Mouse (Mus musculus) neural tube, embryonic 12.5 days (tissue): ENCODE measurements around the gene Rtn2. TPM values are rescaled to one million over a fixed set of nuclear protein-coding genes. Genes with fewer than 3 reads are reported as not detected.

Experiments
- ATAC-seq: fragments of 200-750 bp; cut with Nextera tagmentation; 2 replicates; pipeline ENCODE4 v1.8.0; 2017; ENCODE audit warnings: low read depth, mild to moderate bottlenecking, moderate TSS enrichment, moderate library complexity; ENCODE audit not compliant: low FRiP score
- H3K27ac ChIP-seq: fragments of 300-500 bp; sonication (generic); 2 replicates; pipeline ENCODE4 v1.5.1; 2016
- H3K27me3 ChIP-seq: fragments of 300-500 bp; sonication (generic); replicated peaks from 2 replicates; pipeline ENCODE4 v1.6.1; 2016; ENCODE audit warnings: mild to moderate bottlenecking
- H3K36me3 ChIP-seq: fragments of 300-500 bp; sonication (generic); 2 replicates; pipeline ENCODE4 v1.6.1; 2016; ENCODE audit warnings: mild to moderate bottlenecking
- H3K4me1 ChIP-seq: fragments of 300-500 bp; sonication (generic); 2 replicates; pipeline ENCODE4 v1.6.1; 2016
- H3K4me2 ChIP-seq: fragments of 300-500 bp; sonication (generic); replicated peaks from 2 replicates; pipeline ENCODE4 v1.6.1; 2016; ENCODE audit warnings: mild to moderate bottlenecking
- H3K4me3 ChIP-seq: fragments of 300-500 bp; sonication (generic); 2 replicates; pipeline ENCODE4 v1.5.1; 2016
- H3K9ac ChIP-seq: fragments of 300-500 bp; sonication (generic); 2 replicates; pipeline ENCODE4 v1.6.1; 2016; ENCODE audit warnings: mild to moderate bottlenecking
- H3K9me3 ChIP-seq: fragments of 300-500 bp; sonication (generic); 2 replicates; pipeline ENCODE4 v1.6.1; 2016; ENCODE audit warnings: mild to moderate bottlenecking
- WGBS: fragments of 180-500 bp; shearing (Covaris S2); methylation state at CpG from one replicate; pipeline ENCODE4 v1.1.7; 2016; 5-methylcytosine and 5-hydroxymethylcytosine counted together
- polyA plus RNA-seq: library from polyadenylated mRNA; unstranded; fragments of >200 nt; fragmentation: Nextera tagmentation; extraction: Ambion mirVana; gene quantifications from 2 replicates; pipeline ENCODE4 v1.2.1, GENCODE M21; 2016

Gene Rtn2
- polyA plus RNA-seq, 1 experiment from 2014 or later = 99.1 TPM

GRCm38 (mm10) chr7:19327128-19327527, 44.7 kb downstream of the Rtn2 start:
- peak; percentile 55 for ATAC-seq
- whole genome bisulfite sequencing = 0% methylated on average over 22 of the region's 22 CpGs
- Histone ChIP-seq H3K4me3 (peak overlapping the region; percentile 31), H3K4me1 (peaks cover 13% of the 10 kb centered on the region), H3K27ac (no peak overlapping the region), H3K9me3 (no peaks in the 10 kb centered on the region), H3K27me3 (no peaks in the 10 kb centered on the region; the same call in 1 of the 2 replicates), H3K4me2 (peak overlapping the region; percentile 74), H3K9ac (peak overlapping the region; percentile 42), H3K36me3 (no peaks in the 10 kb centered on the region)

GRCm38 (mm10) chr7:19327782-19328181, 45.4 kb downstream of the Rtn2 start:
- Histone ChIP-seq H3K9me3 (no peaks in the 10 kb centered on the region), H3K27ac (no peak overlapping the region), H3K4me1 (peaks cover 13% of the 10 kb centered on the region), H3K9ac (0 out of 2 replicates have a peak overlapping the region, but pooled peaks have one; percentile 3), H3K4me3 (no peak overlapping the region), H3K4me2 (peak overlapping the region; percentile 74; the same call in 1 of the 2 replicates), H3K27me3 (no peaks in the 10 kb centered on the region), H3K36me3 (no peaks in the 10 kb centered on the region)
- WGBS = 77% methylated on average over 5 of the region's 5 CpGs
- no peak for ATAC-seq

GRCm38 (mm10) chr7:19328425-19328824, 46.0 kb downstream of the Rtn2 start:
- H3K27me3 ChIP-seq = no peaks in the 10 kb centered on the region
- H3K4me2 ChIP-seq = no peak overlapping the region
- no peaks in the 10 kb centered on the region for H3K9me3 ChIP-seq
- H3K36me3 ChIP-seq = no peaks in the 10 kb centered on the region
- no peak overlapping the region for H3K4me3 ChIP-seq
- peaks cover 17% of the 10 kb centered on the region for H3K4me1 ChIP-seq
- no peak for ATAC-seq
- no peak overlapping the region for H3K9ac ChIP-seq
- no peak overlapping the region for H3K27ac ChIP-seq

GRCm38 (mm10) chr7:19331910-19332309, 49.5 kb downstream of the Rtn2 start:
- Histone ChIP-seq H3K27me3 (no peaks in the 10 kb centered on the region), H3K27ac (no peak overlapping the region), H3K9ac (no peak overlapping the region), H3K4me1 (peaks cover 17% of the 10 kb centered on the region), H3K4me2 (no peak overlapping the region), H3K9me3 (no peaks in the 10 kb centered on the region), H3K36me3 (no peaks in the 10 kb centered on the region), H3K4me3 (no peak overlapping the region)
- 72% methylated on average over 2 of the region's 2 CpGs for WGBS
- ATAC-seq = no peak

- ATAC-seq = peak; percentile 37; the same call in 1 of the 2 replicates
- peak overlapping the region; percentile 90 for H3K4me2 ChIP-seq
- H3K4me1 ChIP-seq = peaks cover 12% of the 10 kb centered on the region
- H3K36me3 ChIP-seq = no peaks in the 10 kb centered on the region
- peak overlapping the region; percentile 62 for H3K4me3 ChIP-seq
- under 1% methylated on average over 48 of the region's 52 CpGs for WGBS
- H3K27ac ChIP-seq = no peak overlapping the region
- peak overlapping the region; percentile 81 for H3K9ac ChIP-seq
- H3K9me3 ChIP-seq = no peaks in the 10 kb centered on the region
- H3K27me3 ChIP-seq = no peaks in the 10 kb centered on the region
Observed at GRCm38 (mm10) chr7:19332709-19333352, 50.4 kb downstream of the Rtn2 start.

GRCm38 (mm10) chr7:19335583-19335982, 53.2 kb downstream of the Rtn2 start:
- no peak overlapping the region for H3K27ac ChIP-seq
- no peak overlapping the region for H3K4me2 ChIP-seq
- H3K4me1 ChIP-seq = peaks cover 12% of the 10 kb centered on the region
- H3K9me3 ChIP-seq = no peaks in the 10 kb centered on the region
- WGBS = 33% methylated on average over 3 of the region's 3 CpGs
- H3K27me3 ChIP-seq = no peaks in the 10 kb centered on the region
- ATAC-seq = no peak
- no peak overlapping the region for H3K9ac ChIP-seq
- no peak overlapping the region for H3K4me3 ChIP-seq
- H3K36me3 ChIP-seq = no peaks in the 10 kb centered on the region

- ATAC-seq = no peak
- Histone ChIP-seq H3K9me3 (no peaks in the 10 kb centered on the region), H3K27me3 (peaks cover 11% of the 10 kb centered on the region), H3K4me2 (no peak overlapping the region), H3K4me1 (peaks cover 21% of the 10 kb centered on the region), H3K27ac (no peak overlapping the region), H3K4me3 (no peak overlapping the region), H3K36me3 (no peaks in the 10 kb centered on the region), H3K9ac (no peak overlapping the region)
- 63% methylated on average over 10 of the region's 10 CpGs for WGBS
Observed at GRCm38 (mm10) chr7:19337122-19337521, 54.7 kb downstream of the Rtn2 start.

GRCm38 (mm10) chr7:19338060-19338459, 55.6 kb downstream of the Rtn2 start:
- ATAC-seq = no peak
- H3K9me3 ChIP-seq = no peaks in the 10 kb centered on the region
- peaks cover 13% of the 10 kb centered on the region for H3K27me3 ChIP-seq
- H3K4me3 ChIP-seq = no peak overlapping the region
- H3K36me3 ChIP-seq = no peaks in the 10 kb centered on the region
- no peak overlapping the region for H3K9ac ChIP-seq
- no peak overlapping the region for H3K27ac ChIP-seq
- peaks cover 27% of the 10 kb centered on the region for H3K4me1 ChIP-seq
- 68% methylated on average over 2 of the region's 2 CpGs for WGBS
- no peak overlapping the region for H3K4me2 ChIP-seq

GRCm38 (mm10) chr7:19338596-19338995, 56.2 kb downstream of the Rtn2 start:
- Histone ChIP-seq H3K36me3 (no peaks in the 10 kb centered on the region), H3K9ac (no peak overlapping the region), H3K9me3 (no peaks in the 10 kb centered on the region), H3K4me3 (no peak overlapping the region), H3K27me3 (peaks cover 13% of the 10 kb centered on the region), H3K4me1 (peaks cover 24% of the 10 kb centered on the region), H3K27ac (no peak overlapping the region), H3K4me2 (no peak overlapping the region)
- no peak for ATAC-seq
- WGBS = 74% methylated on average over 7 of the region's 7 CpGs

- no peak for ATAC-seq
- 19% methylated on average over 10 of the region's 10 CpGs for WGBS
- peak overlapping the region; percentile 1; the same call in 1 of the 2 replicates for H3K4me3 ChIP-seq
Observed at GRCm38 (mm10) chr7:19341250-19341649, 58.8 kb downstream of the Rtn2 start.

GRCm38 (mm10) chr7:19341761-19342409, 59.5 kb downstream of the Rtn2 start:
- no peak for ATAC-seq
- peak overlapping the region; percentile 46 for H3K4me3 ChIP-seq
- peaks cover 13% of the 10 kb centered on the region for H3K27me3 ChIP-seq
- WGBS = 1% methylated on average over 41 of the region's 41 CpGs
- peaks cover 33% of the 10 kb centered on the region for H3K4me1 ChIP-seq
- H3K9me3 ChIP-seq = no peaks in the 10 kb centered on the region
- peak overlapping the region; percentile 93 for H3K4me2 ChIP-seq
- no peak overlapping the region for H3K27ac ChIP-seq
- H3K36me3 ChIP-seq = no peaks in the 10 kb centered on the region
- H3K9ac ChIP-seq = peak overlapping the region; percentile 47

More at GRCm38 (mm10) chr7:19341250-19341649, 58.8 kb downstream of the Rtn2 start:
- Histone ChIP-seq H3K27ac (no peak overlapping the region), H3K9ac (no peak overlapping the region), H3K36me3 (no peaks in the 10 kb centered on the region), H3K4me2 (peak overlapping the region; percentile 93), H3K9me3 (no peaks in the 10 kb centered on the region), H3K27me3 (peaks cover 13% of the 10 kb centered on the region), H3K4me1 (peaks cover 31% of the 10 kb centered on the region)

- Histone ChIP-seq H3K9ac (peak overlapping the region; percentile 47), H3K9me3 (no peaks in the 10 kb centered on the region), H3K4me2 (peak overlapping the region; percentile 93), H3K27ac (no peak overlapping the region), H3K27me3 (peaks cover 13% of the 10 kb centered on the region), H3K4me3 (peak overlapping the region; percentile 46), H3K36me3 (no peaks in the 10 kb centered on the region), H3K4me1 (peaks cover 33% of the 10 kb centered on the region)
- WGBS = under 1% methylated on average over 27 of the region's 27 CpGs
- ATAC-seq = peak; percentile 17; the same call in 1 of the 2 replicates
Observed at GRCm38 (mm10) chr7:19342481-19343027, 60.1 kb downstream of the Rtn2 start.
